Mouse (Mus musculus) midbrain, embryonic 13.5 days (tissue): ENCODE measurements at regions not wholly inside any gene's neighbourhood (a gene's known extent, or its start where the extent isn't known, plus 50 kb on each side); places are given as distances from the start of the nearest gene placed in this dataset.

Experiments used
- ATAC-seq: fragments of 200-750 bp; cut with Nextera tagmentation; 2 replicates; pipeline ENCODE4 v1.8.0; 2017; ENCODE audit warnings: mild to moderate bottlenecking, moderate TSS enrichment, moderate library complexity
- H3K27ac ChIP-seq: fragments of 300-500 bp; sonication (generic); 2 replicates; pipeline ENCODE4 v1.5.1; 2015; ENCODE audit warnings: inconsistent platforms, mild to moderate bottlenecking, moderate library complexity
- H3K27me3 ChIP-seq: fragments of 300-500 bp; sonication (generic); 2 replicates; pipeline ENCODE4 v1.6.1; 2015; ENCODE audit warnings: mild to moderate bottlenecking, inconsistent platforms
- H3K36me3 ChIP-seq: fragments of 300-500 bp; sonication (generic); 2 replicates; pipeline ENCODE4 v1.6.1; 2015; ENCODE audit warnings: mild to moderate bottlenecking, inconsistent platforms
- H3K4me1 ChIP-seq: fragments of 300-500 bp; sonication (generic); replicated peaks from 2 replicates; pipeline ENCODE4 v1.6.1; 2015; ENCODE audit warnings: inconsistent platforms
- H3K4me2 ChIP-seq: fragments of 300-500 bp; sonication (generic); replicated peaks from 2 replicates; pipeline ENCODE4 v1.6.1; 2015; ENCODE audit warnings: moderate library complexity, mild to moderate bottlenecking, inconsistent platforms
- H3K4me3 ChIP-seq: fragments of 300-500 bp; sonication (generic); replicated peaks from 2 replicates; pipeline ENCODE4 v1.5.1; 2015; ENCODE audit warnings: mild to moderate bottlenecking, inconsistent platforms
- H3K9ac ChIP-seq: fragments of 300-500 bp; sonication (generic); replicated peaks from 2 replicates; pipeline ENCODE4 v1.6.1; 2015; ENCODE audit warnings: mild to moderate bottlenecking, inconsistent platforms
- H3K9me3 ChIP-seq: fragments of 300-500 bp; sonication (generic); 2 replicates; pipeline ENCODE4 v1.6.1; 2016; ENCODE audit warnings: mild to moderate bottlenecking, inconsistent platforms
- WGBS: fragments of 180-500 bp; shearing (Covaris S2); methylation state at CpG from one replicate; pipeline ENCODE4 v1.1.7; 2015; 5-methylcytosine and 5-hydroxymethylcytosine counted together

- no peaks in the 10 kb centered on the region for H3K36me3 ChIP-seq
- no peaks in the 10 kb centered on the region for H3K9me3 ChIP-seq
- no peak overlapping the region for H3K27ac ChIP-seq
Observed at GRCm38 (mm10) chrX:92981141-92981540, 305.1 kb upstream of the Arx start.

GRCm38 (mm10) chrX:93002236-93002976, 283.8 kb upstream of the Arx start:
- no peak overlapping the region for H3K4me2 ChIP-seq
- H3K9me3 ChIP-seq: no peaks in the 10 kb centered on the region
- no peaks in the 10 kb centered on the region for H3K27me3 ChIP-seq
- no peak for ATAC-seq
- H3K4me1 ChIP-seq: no peaks in the 10 kb centered on the region
- H3K36me3 ChIP-seq: no peaks in the 10 kb centered on the region
- H3K4me3 ChIP-seq: no peak overlapping the region
- H3K9ac ChIP-seq: no peak overlapping the region
- WGBS: 59% methylated on average over 9 of the region's 9 CpGs
- no peak overlapping the region for H3K27ac ChIP-seq

More at GRCm38 (mm10) chrX:92981141-92981540, 305.1 kb upstream of the Arx start:
- no peak overlapping the region for H3K4me3 ChIP-seq
- no peaks in the 10 kb centered on the region for H3K4me1 ChIP-seq
- H3K27me3 ChIP-seq: no peaks in the 10 kb centered on the region
- H3K4me2 ChIP-seq: no peak overlapping the region
- no peak for ATAC-seq
- H3K9ac ChIP-seq: no peak overlapping the region

GRCm38 (mm10) chrX:93006681-93007080, 279.6 kb upstream of the Arx start:
- no peaks in the 10 kb centered on the region for H3K36me3 ChIP-seq
- WGBS: 80% methylated on average over 2 of the region's 2 CpGs
- ATAC-seq: no peak
- H3K4me3 ChIP-seq: no peak overlapping the region
- H3K27me3 ChIP-seq: no peaks in the 10 kb centered on the region
- no peak overlapping the region for H3K27ac ChIP-seq
- H3K4me1 ChIP-seq: no peaks in the 10 kb centered on the region
- no peaks in the 10 kb centered on the region for H3K9me3 ChIP-seq
- H3K9ac ChIP-seq: no peak overlapping the region
- H3K4me2 ChIP-seq: no peak overlapping the region

GRCm38 (mm10) chrX:93011578-93011977, 274.7 kb upstream of the Arx start:
- WGBS: 55% methylated on average over 2 of the region's 2 CpGs
- no peak for ATAC-seq
- Histone ChIP-seq H3K9ac (no peak overlapping the region), H3K4me1 (no peaks in the 10 kb centered on the region), H3K36me3 (no peaks in the 10 kb centered on the region), H3K27me3 (no peaks in the 10 kb centered on the region), H3K27ac (no peak overlapping the region), H3K4me3 (no peak overlapping the region), H3K4me2 (no peak overlapping the region), H3K9me3 (no peaks in the 10 kb centered on the region)

GRCm38 (mm10) chrX:93016391-93016790, 269.9 kb upstream of the Arx start:
- no peaks in the 10 kb centered on the region for H3K4me1 ChIP-seq
- H3K9ac ChIP-seq: no peak overlapping the region
- no peak overlapping the region for H3K4me3 ChIP-seq
- no peak for ATAC-seq
- H3K9me3 ChIP-seq: no peaks in the 10 kb centered on the region
- H3K36me3 ChIP-seq: no peaks in the 10 kb centered on the region
- H3K27me3 ChIP-seq: no peaks in the 10 kb centered on the region
- 84% methylated on average over 3 of the region's 3 CpGs for WGBS
- no peak overlapping the region for H3K27ac ChIP-seq
- no peak overlapping the region for H3K4me2 ChIP-seq

GRCm38 (mm10) chrX:93041096-93041495, 245.1 kb upstream of the Arx start:
- H3K9me3 ChIP-seq: no peaks in the 10 kb centered on the region
- no peak overlapping the region for H3K4me3 ChIP-seq
- no peaks in the 10 kb centered on the region for H3K36me3 ChIP-seq
- no peak for ATAC-seq
- no peaks in the 10 kb centered on the region for H3K27me3 ChIP-seq
- no peak overlapping the region for H3K27ac ChIP-seq
- H3K4me1 ChIP-seq: no peaks in the 10 kb centered on the region
- no peak overlapping the region for H3K9ac ChIP-seq
- no peak overlapping the region for H3K4me2 ChIP-seq
- whole genome bisulfite sequencing: 79% methylated on average over 1 of the region's 1 CpGs

GRCm38 (mm10) chrX:93042736-93043135, 243.5 kb upstream of the Arx start:
- no peak for ATAC-seq
- Histone ChIP-seq H3K27me3 (no peaks in the 10 kb centered on the region), H3K4me3 (no peak overlapping the region), H3K9ac (no peak overlapping the region), H3K9me3 (no peaks in the 10 kb centered on the region), H3K4me2 (no peak overlapping the region), H3K4me1 (no peaks in the 10 kb centered on the region), H3K36me3 (no peaks in the 10 kb centered on the region), H3K27ac (no peak overlapping the region)
- 67% methylated on average over 3 of the region's 3 CpGs for WGBS

- no peak overlapping the region for H3K4me3 ChIP-seq
- H3K27ac ChIP-seq: no peak overlapping the region
- H3K4me2 ChIP-seq: no peak overlapping the region
- no peaks in the 10 kb centered on the region for H3K36me3 ChIP-seq
- no peak for ATAC-seq
- no peaks in the 10 kb centered on the region for H3K9me3 ChIP-seq
- H3K27me3 ChIP-seq: no peaks in the 10 kb centered on the region
- 81% methylated on average over 1 of the region's 1 CpGs for WGBS
- no peak overlapping the region for H3K9ac ChIP-seq
- H3K4me1 ChIP-seq: no peaks in the 10 kb centered on the region
Observed at GRCm38 (mm10) chrX:93048967-93049754, 237.1 kb upstream of the Arx start.

- 82% methylated on average over 3 of the region's 3 CpGs for WGBS
Observed at GRCm38 (mm10) chrX:93049755-93050143, 236.5 kb upstream of the Arx start.

GRCm38 (mm10) chrX:93059533-93059932, 226.7 kb upstream of the Arx start:
- H3K9ac ChIP-seq: no peak overlapping the region
- no peak overlapping the region for H3K4me2 ChIP-seq
- no peak overlapping the region for H3K27ac ChIP-seq
- no peaks in the 10 kb centered on the region for H3K4me1 ChIP-seq
- H3K36me3 ChIP-seq: no peaks in the 10 kb centered on the region
- H3K9me3 ChIP-seq: no peaks in the 10 kb centered on the region
- WGBS: 75% methylated on average over 4 of the region's 4 CpGs
- no peaks in the 10 kb centered on the region for H3K27me3 ChIP-seq
- ATAC-seq: no peak
- H3K4me3 ChIP-seq: no peak overlapping the region

More at GRCm38 (mm10) chrX:93049755-93050143, 236.5 kb upstream of the Arx start:
- Histone ChIP-seq H3K27me3 (no peaks in the 10 kb centered on the region), H3K4me1 (no peaks in the 10 kb centered on the region), H3K4me3 (no peak overlapping the region), H3K9me3 (no peaks in the 10 kb centered on the region), H3K27ac (no peak overlapping the region), H3K4me2 (no peak overlapping the region), H3K9ac (no peak overlapping the region), H3K36me3 (no peaks in the 10 kb centered on the region)
- ATAC-seq: no peak

- ATAC-seq: no peak
- Histone ChIP-seq H3K36me3 (no peaks in the 10 kb centered on the region), H3K9me3 (no peaks in the 10 kb centered on the region), H3K27me3 (no peaks in the 10 kb centered on the region), H3K4me1 (no peaks in the 10 kb centered on the region), H3K4me2 (no peak overlapping the region), H3K9ac (no peak overlapping the region), H3K27ac (no peak overlapping the region), H3K4me3 (no peak overlapping the region)
- WGBS: 56% methylated on average over 7 of the region's 7 CpGs
Observed at GRCm38 (mm10) chrX:93068884-93069283, 217.4 kb upstream of the Arx start.

- H3K4me2 ChIP-seq: peak overlapping the region; percentile 46
- H3K9me3 ChIP-seq: no peaks in the 10 kb centered on the region
- peak; percentile 56; the same call in 1 of the 2 replicates for ATAC-seq
- H3K4me3 ChIP-seq: 0 out of 2 replicates have a peak overlapping the region, but pooled peaks have one; percentile 15
- no peaks in the 10 kb centered on the region for H3K36me3 ChIP-seq
- 0 out of 2 replicates have a peak overlapping the region, but pooled peaks have one; percentile 10 for H3K9ac ChIP-seq
- no peak overlapping the region for H3K27ac ChIP-seq
- WGBS: 23% methylated on average over 13 of the region's 13 CpGs
- no peaks in the 10 kb centered on the region for H3K4me1 ChIP-seq
- H3K27me3 ChIP-seq: no peaks in the 10 kb centered on the region
Observed at GRCm38 (mm10) chrX:93069569-93070289, 216.5 kb upstream of the Arx start.
